Mouse (Mus musculus): ENCODE data around the gene Ep400.

The Ep400 gene

DNA sequence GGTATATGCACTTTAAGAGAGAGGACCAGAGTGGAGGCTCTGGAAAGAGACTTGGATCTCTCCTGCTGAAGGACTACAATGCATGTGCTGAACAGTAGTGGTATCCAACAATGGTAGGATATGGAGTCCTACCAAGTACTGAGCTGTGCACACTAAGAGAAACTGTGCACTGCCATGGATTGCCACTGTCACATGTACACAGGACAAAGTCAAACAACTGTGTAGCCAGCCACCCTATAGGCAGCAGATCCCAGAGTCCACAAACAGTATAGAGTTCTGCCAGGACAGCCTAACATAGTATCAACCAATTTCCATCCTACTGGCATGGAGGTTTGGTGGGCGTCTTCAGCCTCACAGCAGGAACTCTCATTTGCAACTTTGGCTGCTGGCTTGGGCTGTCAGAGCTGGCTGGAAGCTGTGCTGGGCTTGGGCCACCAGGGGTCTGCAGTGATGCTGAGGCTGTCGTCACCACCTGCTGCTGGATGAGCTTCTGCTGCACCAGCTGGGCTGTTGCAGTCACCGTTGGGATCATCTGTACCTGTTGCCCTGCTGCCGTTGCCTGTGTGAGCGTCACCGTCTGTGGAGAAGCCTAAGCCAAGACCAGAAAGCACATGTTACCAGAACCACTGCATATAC is 104.9 kb downstream of the Ep400 start:
- no peak for DNase-seq (ENCODE audit: low read depth)

DNA sequence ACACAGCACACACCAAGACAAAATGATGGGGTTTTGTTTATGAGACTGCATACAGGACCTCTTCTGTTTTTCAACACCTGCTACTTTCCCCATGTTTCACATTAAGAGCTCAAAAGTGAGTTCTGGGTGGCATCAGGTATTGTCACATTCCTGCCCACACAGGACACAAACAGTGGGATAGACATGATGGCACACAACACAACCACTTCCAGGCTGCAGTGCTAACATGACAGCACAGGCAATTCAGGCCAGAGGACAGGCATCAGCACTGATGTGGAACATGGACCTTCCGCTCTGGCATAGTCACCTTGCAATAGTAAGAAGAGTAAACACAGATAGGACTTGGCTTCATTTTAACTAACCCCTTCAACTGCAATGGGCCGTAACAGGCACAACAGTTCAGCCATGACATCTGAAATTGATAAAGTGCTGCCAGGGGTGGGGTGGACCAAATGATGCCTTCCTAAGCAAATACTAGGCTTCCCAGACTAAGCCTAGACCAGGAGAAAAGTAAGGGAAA is 105.7 kb downstream of the Ep400 start:
- no peak for DNase-seq (ENCODE audit: low read depth)

DNA sequence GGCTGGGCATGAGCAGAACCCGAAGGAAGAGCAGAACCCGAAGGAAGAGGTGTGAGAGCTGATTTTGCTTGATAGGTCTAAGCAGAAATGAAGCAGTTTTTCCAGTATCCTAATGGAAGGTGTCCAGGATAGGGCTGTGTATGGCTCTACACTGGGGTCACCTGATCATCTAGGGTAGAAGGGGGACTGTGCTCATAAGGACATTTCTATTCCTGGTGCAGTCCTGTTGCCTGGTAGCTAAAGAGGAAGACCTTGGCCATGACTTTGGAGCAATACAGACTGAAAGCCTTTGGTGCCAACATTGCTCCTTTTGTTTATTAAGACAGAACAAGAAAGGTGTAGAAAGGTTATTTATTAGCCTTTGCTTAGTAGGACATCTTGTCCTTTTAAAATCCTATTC is 106.5 kb downstream of the Ep400 start:
- no peak for DNase-seq (ENCODE audit: low read depth)

DNA sequence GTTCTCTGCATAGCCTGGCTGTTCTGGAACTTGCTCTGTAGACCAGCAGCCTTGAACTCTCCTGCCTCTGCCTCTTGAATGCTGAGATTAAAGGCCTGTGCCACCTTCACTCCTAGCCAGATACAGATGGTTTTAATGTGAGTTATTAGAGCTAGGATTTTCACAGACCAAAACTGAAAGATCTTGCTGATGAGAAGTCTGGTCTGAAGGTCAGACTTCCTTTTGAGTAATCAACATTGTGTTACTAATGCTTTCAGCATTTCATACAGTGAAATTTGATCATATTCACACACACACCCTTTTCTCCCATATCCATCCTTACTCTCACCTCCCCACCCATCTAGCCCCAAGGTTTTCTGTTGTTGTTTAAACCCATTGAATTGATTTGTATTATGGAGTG is 110.8 kb downstream of the Ep400 start:
- peak; percentile 64 for DNase-seq (ENCODE audit: low read depth)

DNA sequence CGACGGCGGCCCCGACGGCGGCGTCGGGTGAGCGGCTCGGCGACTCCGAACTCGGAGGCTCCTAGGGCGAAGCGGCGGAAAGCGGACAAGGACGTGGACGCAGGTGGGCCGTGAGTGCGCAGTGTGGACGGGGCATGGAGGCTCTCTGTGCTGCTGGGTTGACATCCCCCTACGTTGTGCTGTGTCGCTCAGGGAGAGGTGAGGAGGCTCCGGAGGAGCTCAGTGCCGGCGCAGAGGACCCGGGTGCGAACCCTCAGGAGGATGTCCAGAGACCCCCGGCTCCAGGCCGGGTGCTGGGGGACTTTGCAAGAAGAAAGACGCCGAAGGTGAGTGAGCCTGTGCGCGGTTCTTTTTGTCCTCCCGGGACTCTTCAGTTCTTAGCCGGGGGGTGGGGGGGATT is 116.8 kb downstream of the Ep400 start:
- DNase-seq (ENCODE audit: low read depth) = no peak

DNA sequence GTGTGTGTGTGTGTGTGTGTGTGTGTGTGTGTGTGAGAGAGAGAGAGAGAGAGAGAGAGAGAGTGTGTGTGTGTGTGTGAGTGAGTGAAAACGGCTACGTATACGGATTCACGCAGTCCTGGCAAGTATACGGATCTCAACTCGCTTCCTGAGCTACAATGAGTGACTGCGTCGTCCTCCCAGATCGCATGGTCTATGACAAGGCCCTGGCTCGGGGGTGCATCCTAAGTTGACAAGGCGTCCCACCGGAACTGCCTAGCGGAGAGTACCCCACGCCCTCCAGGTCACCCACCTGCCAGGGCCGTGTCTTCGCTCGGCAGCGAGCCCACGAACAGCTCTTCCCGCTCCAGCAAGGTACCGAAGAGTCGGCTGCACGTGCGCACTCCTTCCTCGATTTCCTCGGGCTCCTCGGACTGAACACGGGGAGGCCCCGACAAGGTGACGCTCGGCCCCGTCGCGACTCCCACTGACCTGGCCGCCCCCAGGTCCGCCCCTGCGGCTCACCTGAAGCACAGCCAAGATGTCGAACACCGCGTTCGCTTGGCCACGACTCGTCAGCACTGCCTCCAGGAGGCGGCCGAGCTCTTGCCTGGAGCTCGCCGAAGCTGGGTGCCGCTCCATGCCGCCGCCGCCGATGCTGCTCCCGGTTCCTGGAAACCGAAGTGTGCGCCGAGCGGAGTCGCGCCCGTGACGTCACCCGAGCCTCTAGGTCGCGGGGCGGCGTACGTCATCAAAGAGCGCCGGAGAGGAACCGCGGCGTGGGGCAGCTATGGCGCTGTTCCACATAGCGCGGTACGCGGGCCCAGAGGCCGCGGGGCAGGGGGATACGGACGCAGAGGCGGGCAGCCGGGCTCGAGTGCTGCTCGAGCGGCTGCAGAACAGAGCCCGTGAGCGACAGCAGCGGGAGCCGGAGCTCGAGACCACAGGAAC is 117.5 kb downstream of the Ep400 start, which contains the start of the genes Noc4l and Ddx51:
Gene Noc4l, minus strand, starts transcription at position 699 of the 930 bp plus-strand sequence.
Gene Ddx51, plus strand, starts transcription at position 733 of the 930 bp plus-strand sequence.
- DNase-seq (ENCODE audit: low read depth) = peak; percentile 93

DNA sequence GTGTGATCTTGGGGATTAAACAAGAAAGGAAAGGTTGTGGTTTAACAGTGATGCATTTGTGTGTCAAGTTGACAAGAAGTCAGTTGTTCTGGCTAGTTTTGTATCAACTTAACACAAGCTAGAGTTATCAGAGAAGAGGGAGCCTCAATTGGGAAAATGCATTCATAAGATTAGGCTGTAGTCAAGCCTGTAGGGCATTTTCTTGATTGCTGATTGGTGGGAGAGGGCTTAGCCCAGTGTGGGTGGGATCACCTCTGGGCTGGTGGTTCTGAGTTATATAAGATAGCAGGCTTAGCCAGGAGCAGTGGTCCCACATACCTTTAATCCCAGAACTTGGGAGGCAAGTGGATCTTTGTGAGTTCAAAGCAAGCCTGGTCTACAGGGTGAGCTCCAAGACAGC is 124.1 kb downstream of the Ep400 start:
- DNase-seq (ENCODE audit: low read depth) = no peak

DNA sequence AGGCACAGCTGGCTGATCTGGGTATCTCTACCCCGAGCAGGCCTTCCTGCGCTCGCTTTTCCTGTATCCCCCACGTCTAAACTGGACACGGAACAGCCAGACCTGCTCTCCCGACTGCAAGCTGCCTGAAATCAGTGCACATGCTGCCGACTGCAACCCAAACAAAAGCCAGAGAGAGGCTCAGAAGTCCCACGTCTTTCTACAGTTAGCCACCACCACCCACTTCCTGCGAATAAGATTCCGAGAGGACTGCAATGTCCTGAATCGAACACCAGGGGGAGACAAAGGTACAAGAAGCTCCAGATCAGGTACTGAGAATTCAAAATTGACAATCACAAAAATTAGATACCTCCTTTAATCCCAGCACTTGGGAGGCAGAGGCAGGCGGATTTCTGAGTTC is 131.1 kb downstream of the Ep400 start:
- DNase-seq (ENCODE audit: low read depth) = peak; percentile 93

DNA sequence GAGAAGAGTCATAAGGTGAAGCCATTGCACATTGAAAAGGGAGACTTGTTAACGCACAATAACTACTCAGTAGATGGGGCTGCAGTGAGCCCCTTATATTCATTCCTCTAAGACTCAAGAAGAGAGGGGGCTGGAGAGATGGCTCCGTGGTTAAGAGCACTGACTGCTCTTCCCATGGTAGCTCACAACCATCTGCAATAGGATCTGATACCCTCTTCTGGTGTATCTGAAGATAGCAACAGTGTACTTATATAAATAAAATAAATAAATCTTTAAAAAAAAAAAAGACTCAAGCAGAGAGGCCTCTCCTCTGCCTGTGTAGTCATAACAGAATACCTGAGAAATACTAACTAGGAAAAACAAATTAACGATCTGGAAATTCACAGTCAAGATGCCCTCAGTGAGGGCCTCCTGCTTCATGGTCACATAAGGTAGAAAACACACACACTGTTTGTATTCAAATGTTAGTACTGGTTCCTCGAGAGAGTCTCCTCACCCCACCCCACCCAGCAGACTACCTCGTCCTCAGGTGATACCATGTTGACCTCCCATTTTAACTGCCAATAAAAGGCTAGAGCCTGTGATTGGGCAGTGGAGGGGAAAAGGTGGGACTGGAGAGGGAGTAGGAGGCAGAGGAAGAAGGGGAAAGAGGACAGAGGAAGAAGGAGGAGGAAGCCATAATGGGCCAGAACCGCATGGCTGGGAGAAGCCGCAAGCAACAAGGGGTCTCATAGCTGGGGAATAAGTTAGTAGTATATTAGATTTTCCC is 132.0 kb downstream of the Ep400 start:
- peak; percentile 74 for DNase-seq (ENCODE audit: low read depth)

DNA sequence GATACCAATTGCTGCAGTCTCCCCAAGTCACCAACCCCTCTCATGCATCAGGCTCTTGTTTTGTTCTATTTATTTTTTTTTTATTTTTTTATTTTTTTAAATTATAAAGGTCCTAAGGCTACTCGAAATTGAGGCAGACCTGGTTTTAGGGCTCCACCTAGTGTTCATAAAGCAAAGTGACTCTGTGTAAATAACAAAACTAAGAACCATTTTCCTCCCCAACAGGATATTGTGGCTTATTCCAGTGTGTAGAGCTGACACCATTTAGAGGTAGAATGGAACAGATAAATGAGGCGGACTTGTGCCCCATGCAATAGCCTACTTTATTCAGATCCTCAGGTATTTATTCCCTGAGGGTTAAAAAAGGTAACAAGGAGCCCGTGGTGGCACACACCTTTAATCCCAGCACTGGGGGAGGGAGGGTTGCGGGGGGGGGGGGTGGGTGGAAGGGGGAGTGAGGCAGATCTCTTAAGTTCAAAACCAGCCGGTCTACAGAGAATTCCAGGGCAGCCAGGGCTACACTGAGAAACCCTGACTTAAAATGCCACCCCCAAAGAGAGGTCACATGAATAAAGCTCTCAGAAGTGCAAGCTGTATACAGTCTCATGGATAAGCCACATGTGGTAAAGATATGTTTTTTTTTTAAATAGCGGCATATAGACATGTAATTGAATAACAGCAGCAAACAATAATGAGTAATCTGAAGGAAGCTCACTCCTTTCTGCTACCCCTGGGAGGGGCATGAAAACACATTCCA is 134.4 kb downstream of the Ep400 start:
- peak; percentile 75 for DNase-seq (ENCODE audit: low read depth)

DNA sequence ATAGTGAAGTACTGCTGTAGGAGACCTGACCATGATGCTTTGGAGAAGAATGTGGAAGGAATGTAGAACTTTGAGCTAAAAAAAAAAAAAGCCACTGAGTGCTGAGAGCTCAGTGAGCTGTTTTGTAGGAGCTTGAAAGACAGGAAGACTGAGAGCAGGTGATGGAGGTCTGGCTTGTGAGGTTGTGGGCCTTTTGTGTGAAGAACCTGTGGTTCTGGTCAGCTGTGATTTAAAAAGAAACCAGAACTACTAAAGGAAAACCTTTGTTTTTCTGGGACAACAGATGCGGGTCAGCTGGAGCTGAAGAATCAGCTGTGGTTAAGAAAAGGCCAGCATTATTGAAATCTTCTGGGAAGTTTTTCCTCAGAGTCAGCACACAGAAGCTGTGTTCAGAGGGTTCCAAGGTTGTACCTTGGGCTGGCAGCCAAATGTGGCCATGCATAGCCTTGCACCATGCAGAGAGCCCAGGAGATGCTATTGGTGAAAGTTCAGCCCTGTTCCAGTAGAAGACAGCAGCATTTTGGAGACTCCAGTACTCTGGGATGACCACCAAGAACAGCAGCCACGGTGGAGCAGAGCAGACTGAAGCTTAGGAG is 140.9 kb downstream of the Ep400 start:
- no peak for DNase-seq (ENCODE audit: low read depth)

DNA sequence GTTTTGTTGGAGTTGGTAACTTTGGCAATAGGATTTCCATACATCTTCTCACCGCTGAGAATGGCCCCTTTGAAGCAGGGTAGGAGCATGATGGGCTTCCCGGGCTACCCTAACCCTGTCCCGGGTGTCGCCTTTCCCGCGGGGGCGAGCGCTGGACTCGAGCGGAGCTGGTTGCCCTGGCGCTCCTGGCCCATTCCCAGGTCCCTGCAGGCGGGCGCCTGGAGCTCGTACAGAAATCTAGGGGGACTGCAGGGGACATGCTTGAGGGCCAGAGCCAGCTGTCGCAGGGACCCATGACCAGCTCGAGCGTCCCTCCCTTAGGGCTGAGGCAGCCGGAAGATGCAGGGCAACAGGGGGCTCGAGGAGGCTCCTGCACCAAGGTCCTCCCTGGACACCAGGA is 142.4 kb downstream of the Ep400 start:
- DNase-seq (ENCODE audit: low read depth) = no peak

DNA sequence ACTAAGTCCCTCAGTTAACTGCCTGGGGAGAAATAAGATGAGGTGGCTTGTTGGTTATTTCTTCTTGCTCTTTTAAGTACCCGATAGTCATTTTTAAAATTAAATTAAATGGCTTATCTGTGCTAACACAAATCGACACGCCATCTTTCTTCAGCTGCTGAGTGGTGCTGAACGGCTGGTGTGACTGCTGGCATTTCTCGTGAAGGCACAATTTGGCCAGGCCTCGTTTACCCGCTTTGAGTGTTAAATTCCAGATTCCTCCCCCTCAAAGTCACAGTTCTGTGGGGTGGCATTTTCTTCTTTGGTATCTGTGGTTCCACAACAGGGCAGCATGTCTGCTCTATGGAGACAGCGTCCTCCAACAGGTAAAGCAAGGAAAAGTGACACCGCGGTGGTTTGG is 143.2 kb downstream of the Ep400 start:
- no peak for DNase-seq (ENCODE audit: low read depth)

DNA sequence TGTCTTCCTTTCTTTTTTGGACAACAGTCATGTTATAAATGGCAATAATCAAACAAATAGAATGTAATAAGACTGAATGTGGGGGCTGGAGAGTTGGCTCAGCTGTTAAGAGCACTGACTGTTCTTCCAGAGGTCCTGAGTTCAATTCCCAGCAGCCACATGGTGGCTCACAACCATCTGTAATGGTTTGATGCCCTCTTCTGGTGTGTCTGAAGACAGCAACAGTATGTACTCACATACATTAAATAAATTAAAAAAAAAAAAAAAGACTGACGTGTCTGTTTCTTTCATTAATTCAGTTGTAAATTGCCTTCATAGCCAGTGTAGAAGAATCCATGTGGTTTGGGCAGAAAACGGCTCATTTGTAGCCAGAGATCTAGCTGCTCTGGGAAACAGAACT is 146.2 kb downstream of the Ep400 start:
- no peak for DNase-seq (ENCODE audit: low read depth)

DNA sequence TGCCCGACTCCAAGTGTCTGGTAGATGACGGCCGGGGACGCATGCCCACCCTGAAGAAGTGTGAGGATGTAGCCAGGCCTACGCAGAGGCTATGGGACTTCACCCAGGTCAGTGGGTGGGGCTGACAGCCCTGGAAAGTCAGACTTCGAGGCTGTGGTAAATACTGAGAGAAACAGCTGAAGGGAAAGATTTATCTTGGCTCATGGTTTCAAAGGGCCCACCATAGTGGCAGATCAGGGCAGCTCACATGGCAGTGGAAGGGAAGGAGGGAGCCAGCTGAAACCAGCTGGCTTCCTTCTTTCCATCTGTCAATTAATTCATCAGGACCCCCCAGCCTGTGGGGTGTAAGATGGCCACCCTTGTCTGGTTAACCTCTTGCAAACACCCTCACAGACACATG is 151.3 kb downstream of the Ep400 start:
- DNase-seq (ENCODE audit: low read depth) = no peak

All from 416B (cell line).